Mouse (Mus musculus) liver, postnatal 0 days (tissue): ENCODE results near the gene Plagl2.

ENCODE experiments used
- CTCF ChIP-seq: sonication (generic); IDR thresholded peaks from 2 replicates; pipeline ENCODE4 v1.5.1; 2016; ENCODE audit warnings: antibody characterized with exemption, low read depth
- EP300 ChIP-seq: IDR thresholded peaks from 2 replicates; pipeline ENCODE4 v1.6.1; 2016; ENCODE audit warnings: antibody characterized with exemption, low read depth, mild to moderate bottlenecking

DNA sequence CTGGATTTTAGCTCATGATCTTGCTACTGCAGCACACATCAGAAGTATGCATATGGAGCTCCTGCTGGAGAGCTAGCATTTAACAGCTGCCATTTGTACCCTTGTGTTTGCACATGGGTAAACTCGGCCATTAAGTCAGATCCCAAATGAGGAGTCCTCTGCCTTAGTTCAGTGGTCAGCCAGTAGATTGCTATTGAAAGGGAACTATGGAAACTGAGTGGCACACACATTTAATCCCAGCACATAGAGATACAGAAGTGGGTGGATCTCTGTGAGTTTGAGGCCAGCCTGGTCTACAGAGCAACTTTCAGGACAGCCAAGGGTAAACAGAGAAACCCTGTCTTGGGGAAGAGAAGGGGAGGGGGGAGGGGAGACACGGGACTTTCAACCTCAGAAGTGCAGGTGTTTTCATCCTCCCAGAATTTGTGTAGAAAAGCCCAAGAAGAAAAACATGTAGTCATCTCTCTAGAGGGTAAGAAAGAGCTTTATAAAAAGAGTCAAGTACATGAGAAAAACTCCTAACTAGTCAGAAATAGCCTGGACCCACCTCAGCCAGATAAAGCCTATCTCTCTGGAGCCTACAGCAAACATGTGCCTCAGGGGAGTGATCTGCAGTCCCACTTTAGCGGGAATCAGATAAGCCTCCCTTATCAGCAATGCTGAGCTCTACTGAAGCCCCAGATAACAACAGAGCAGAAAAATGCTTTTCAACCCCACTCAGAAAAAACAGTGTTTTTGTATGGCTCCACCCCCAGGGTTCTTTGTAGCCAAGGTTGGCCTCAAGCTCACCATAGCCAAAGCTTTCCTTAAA is 18.8 kb upstream of the Plagl2 start:
- TF ChIP-seq CTCF (no peak), EP300 (peak; percentile 86)
